Mouse (Mus musculus): ENCODE results near the gene Ipmk.
"Not testable (repeated sequence)": the region's sequence is repeated elsewhere in the genome, so short reads cannot be mapped to it uniquely, and the experiment has no call there.

Gene Ipmk

DNA sequence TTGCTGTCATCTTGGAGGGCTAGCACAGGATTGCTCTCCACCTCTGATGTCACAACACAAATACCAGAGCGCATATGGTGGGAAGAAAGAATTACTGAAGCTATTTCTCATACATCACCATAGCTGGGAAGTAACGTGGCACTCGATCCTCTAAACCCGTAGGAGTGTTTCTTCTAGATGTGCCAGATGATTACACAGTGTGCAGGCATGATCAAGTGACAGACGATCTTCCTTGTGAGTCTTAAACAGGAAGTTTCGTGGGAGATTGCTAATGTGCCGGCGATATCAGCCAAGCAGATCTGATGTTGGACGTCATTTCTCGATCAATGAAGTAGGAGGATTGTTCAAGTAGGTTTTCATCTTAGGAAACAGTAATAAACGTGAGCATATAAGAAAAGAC is 26.1 kb downstream of the Ipmk start:
- DNase-seq (ENCODE audit: low spot score) = no peak

DNA sequence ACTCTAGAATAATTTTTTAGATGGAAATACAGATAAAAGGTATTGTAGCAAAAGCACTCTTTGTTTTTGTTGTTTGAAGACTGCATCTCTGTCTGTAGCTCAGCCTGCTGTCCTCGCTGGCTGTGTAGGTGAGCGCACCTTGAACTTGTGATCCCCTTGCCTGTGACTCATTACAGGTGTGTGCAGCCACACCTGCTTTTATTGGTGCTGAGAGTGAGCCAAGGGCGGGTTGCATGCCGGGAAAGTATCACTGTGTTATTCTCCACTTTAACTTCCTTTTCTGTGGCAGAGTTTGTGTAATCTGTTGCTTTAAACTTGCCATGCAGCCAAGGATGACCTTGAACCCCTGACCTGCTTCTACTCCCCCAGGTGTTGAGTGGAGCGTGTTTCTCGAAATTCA is 28.5 kb downstream of the Ipmk start:
- DNase-seq (ENCODE audit: low spot score) = peak; percentile 27

DNA sequence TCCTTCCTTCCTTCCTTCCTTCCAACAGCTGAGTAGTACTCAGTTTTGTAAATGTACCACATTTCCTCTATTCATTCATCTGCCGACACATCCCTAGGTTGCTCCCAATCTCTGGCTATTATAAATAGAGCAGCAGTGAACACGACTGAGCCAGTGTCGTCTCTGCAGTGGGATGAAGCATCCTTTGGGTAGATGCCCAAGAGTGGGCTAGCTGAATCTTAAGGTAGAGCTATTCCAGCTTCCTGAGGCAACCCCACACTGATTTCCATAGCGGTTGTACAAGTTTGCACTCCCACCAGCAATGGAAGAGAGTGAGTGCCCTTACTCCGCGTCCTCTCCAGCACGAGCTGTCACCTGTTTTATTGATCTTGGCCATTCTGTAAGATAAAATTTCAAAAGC is 32.8 kb downstream of the Ipmk start:
- no peak for DNase-seq (ENCODE audit: low spot score)

DNA sequence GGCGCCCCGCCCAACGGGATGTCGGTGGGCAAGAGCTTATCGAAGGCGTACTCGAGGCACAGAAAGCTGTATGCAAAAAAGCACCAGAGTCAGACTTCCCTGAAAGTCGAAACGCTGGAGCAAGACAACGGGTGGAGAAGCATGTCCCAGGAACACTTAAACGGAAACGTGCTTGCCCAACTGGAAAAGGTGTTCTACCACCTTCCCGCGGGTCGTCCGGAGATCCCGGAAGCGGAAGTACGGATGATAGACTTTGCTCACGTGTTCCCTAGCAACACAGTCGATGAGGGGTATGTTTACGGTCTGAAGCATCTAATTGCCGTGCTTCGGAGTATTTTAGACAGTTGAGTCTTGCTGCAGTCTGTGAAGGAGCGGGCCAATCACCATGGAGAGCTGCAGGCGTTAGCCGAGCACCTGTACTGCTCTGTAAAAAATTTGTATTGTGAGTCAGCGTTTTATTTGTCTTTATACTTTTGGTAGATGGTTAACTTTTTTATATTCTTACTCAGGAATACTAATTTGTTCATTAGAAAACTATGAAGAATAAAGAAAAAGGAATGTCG is 34.0 kb downstream of the Ipmk start:
- DNase-seq (ENCODE audit: low spot score) = no peak

DNA sequence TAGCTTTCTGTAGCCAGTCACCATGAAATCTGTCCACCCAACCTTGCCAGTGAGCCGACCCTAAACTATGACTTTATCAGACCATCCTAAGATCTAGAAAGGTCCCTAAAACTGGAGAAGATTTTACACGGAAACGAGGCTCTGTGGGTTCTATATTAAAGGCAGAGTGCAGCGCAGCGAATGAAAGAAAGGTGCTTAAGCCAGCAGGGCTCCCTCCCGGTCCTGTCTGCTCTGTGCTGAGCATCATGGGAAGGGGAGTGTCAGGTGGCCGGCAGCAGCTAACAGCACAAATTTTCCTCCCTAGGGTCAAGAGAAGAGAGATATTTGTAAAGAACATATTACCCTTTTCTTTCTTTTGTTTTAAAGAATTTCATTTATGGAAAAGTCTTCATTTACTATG is 34.5 kb downstream of the Ipmk start:
- DNase-seq (ENCODE audit: low spot score) = no peak

DNA sequence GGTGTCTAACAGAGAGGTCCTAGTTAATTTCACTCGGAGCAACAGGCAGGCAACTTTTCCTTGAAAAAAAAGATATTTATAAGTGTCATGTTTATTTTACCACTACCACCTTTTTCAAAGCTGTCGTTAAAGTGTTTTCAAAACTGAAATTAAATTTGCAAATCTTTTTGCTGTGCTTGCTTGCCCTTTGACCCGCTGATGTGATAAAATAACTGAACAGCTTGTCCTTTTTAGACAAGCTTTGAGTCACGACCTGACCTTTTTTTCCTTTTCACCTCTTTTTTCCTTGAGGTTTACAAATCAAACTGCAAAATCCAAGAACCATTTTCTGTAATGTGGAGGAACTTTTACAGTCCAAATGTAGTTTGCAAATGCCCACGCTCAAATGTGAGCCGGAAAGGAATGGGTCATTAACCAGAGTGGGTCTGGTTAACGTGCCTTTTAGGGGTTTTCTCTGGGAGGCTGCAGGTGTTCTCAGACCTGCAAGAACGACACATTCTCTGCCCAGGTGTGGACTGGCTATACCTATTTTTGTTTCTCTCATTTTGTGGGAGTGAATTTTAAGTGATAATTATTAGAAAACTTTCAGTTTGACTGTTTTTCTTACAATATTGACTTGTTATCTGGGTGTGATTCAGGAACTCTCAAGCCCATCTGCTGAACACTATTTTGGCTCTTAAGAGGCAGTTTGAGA is 35.4 kb downstream of the Ipmk start:
- no peak for DNase-seq (ENCODE audit: low spot score)

DNA sequence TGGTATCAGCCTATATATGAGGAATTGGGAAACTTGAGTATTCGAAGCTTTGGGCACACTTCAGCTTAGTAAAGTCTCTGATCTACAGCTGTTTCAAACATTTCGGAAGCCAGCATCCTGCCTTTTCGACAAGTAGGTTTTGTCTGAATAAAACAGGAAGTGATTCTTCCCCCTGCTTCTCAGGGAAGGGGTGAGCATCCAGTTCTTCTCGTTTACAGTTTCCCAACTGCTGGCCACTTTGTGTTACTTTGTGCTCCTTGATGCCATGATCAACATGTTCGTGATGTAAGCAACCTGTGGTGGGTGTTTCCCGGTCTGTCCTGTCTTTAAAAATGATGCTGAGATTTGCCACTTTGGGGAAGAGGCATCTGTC is 36.0 kb downstream of the Ipmk start:
- DNase-seq (ENCODE audit: low spot score) = not testable (repeated sequence)

DNA sequence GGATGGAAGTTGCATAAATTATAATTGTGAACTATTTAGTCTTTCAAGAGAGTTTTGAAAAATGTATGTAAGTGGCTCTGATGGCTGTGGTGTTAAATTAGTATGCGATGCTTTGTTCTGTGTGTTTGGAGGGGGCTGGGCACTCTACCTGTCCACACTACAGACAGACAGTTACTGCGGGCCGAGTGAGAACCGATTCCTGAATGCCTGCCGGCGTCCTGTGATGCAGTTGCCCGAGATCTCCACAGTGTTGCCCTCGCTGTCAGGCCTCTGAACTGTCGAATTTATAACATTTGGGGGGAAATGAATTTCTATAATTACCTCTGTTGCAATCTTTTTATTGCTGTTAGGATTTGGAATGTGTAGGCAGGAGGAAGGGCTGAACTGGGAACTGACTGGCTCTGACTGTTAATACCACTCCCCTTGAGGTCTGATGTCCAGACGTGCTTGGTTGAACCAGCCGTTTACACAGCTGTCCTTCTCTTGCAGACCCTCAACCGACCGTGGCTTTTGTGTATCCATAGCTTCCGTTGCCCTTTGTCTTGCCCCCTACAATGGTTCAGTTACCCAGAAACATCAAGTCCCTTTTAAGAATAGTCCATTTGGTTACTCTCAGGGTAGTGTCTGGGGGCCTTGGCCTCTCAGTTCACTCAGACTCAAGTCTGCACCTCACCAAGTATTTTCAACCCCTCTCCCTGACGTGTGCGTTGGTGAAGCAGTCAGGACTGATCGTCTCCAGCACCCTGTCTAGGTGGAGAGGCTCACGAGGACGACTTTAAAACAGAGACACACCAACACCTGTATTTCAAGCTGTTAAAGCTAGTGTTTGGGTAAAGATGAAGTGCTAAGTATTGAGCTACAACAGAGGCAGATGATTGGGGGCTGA is 36.8 kb downstream of the Ipmk start:
- DNase-seq (ENCODE audit: low spot score) = no peak

DNA sequence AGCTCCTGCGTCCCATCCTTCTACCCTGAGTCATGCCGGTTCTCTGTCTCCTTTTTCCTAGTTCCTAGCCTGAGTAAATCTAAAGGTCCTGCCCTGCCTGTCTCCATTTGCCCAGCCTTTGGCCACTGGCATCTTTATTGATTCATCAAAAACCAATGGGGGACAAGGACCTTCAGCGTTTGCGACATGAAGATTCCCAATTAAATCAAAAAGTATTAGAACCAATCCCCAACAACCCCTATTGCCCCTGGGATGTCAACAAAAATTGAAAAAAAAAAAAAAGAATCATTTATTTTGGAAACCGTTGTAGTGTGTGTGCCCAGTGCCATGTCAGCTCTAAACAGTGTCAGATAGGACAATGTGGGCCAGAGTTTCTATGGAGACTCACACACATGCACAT is 41.7 kb downstream of the Ipmk start:
- DNase-seq (ENCODE audit: low spot score) = no peak

DNA sequence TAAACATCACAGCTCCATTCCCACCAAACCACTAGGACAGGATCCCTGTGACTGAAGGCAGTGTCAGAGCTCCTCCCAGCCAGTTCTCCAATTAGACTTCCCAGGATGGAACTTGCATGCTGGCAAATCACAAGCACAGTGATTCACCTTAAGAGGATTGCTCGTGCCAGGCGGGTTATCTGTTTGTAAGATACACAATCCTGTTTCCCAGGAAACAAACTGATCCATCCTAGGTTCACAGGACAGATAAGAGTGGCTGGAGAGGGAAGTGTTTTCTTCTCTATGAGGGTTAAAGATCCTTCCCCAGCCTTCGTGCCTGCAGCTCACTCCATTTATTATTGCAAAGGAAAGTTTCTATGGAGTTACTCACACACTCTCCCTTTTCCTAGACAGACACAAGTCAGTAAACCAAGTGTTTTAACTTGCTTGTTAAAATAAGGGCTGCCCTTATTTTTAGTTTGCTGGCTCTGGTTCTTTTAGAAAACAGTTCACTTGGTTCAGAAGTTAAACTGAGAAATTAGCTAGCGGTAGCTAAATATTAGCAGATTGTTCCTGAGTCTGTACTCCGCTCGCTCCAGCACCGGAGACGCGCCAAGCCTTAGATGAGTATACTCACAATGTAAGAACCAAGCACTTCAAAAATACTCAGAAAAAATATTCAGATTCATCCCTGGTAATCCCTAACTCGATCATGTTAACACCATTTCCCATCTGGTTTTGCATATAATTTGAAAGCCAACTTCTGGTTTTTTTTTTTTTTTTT is 51.0 kb downstream of the Ipmk start:
- DNase-seq (ENCODE audit: low spot score) = peak; percentile 32

DNA sequence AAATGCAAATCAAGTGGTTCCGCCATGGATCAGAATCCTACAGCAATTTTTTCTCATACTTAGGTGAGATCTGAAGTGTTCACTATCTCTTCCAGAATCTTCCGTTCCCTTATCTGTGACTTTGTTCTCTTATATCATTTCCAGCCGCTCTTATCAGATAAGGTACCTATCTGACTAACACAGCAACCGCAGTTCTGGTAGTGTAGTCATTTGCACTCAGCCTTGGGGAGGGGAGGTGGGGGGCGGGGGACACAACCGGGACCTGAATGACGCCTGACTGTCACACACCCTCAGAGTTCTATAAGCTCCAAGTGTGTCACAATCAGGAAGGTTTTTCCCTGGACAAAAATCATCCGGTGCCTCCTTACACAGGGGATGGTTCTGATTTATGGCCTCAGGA is 51.8 kb downstream of the Ipmk start:
- peak; percentile 63 for DNase-seq (ENCODE audit: low spot score)

DNA sequence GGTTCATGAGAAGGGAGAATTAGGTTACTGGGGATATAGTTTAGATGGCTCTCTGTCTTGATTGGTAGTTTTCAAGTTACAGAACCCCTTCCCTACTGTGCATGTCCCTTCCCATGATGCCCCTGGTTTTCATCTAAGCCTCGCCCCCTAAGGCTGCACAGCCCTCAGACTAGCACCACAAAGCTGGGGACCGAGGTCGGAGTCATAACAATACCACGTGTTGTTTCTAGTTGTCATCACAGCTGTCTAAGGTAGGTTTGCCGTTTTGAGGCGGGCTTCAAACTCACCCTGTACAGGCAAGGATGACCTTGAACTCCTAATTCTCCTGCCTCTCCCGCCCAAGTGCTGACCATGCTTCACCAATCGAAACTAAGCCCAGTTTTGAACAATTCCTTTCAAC is 52.4 kb downstream of the Ipmk start:
- peak; percentile 34 for DNase-seq (ENCODE audit: low spot score)

DNA sequence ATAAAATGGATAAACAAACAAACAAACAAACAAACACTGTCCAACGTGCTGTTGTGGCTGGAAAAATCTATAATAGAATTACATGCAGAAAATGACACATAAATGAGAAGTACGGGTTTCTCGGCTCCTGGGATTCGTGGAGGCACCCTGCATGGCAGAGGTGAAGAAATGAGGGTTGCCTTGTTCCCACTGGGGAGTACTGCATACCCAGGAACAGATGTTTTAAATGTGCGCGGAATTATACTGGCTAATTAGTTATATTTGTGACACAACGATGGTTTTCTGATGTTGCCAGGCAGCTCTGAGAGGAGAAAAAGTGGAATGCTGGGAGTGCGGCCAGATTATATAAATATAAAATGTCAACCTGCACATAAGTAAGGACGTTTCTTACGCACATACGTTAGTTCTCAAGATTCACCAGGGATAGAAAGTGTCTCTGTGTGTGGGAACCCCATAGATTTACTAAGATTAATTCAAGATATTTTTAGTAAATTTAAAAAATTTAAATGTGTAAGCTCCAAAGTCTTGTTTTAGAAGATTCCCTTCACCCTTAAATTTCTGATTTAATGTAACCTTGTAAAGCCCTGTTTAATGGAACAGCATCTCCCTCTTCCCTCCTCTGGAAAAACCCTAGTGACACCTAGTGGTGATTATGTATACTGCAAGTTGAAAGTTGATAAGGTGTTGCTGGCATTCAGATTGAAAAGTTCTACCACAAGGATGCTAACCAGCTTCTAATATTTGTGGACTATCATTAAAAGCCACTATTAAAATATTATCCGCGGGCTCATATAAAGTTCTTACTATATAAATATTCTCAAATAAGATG is 53.5 kb downstream of the Ipmk start:
- DNase-seq (ENCODE audit: low spot score) = no peak

DNA sequence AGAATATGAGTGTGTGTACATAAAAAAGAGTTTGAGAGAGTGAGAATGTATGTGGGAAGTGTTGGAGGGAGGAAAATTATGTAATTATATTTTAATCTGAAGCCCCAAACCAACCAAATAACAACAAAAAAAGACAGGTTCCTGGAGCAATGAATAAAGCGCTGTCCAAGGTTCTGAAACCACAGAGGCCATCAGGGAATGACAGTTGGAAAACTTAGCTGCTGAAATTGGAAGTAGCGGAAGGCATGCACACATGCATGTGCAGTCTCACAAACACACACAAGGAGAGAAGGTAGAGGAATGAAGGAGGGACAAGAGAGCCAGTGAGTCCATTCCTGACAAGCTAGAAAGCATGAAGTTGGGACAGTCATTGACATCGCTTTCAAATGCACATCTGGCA is 56.1 kb downstream of the Ipmk start:
- DNase-seq (ENCODE audit: low spot score) = no peak

DNA sequence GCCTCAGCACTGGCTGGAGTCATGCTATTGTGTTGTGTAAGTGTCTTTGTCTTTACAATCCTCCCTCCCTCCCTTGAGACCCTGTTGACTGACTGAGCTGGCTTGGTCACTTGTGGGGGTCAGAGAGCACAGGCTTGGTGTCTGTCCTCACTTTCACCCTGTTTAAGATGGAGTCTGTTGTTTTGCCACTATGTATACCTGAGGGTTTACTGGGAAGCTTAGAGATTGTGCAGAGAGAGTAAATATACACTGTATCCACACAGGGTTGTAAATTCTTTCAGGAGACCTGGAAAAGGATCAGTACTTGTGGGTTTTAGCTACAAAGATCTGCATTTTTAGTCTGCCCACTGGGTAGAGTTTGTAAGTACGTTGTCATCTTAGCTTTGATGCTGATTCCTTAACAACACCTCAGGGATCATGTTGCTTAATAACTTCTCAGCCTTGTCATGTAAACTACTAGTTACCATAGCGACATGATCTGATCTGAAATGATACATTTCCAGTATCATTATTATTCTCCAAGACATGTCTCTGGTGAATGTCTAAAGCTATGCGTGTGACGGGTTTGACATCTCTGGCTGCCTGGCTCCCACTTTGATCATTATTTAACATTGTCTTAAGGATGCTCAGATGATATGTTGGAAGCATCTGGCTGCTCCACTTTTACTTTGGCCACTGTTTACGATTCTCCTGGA is 58.1 kb downstream of the Ipmk start:
- DNase-seq (ENCODE audit: low spot score) = no peak

DNA sequence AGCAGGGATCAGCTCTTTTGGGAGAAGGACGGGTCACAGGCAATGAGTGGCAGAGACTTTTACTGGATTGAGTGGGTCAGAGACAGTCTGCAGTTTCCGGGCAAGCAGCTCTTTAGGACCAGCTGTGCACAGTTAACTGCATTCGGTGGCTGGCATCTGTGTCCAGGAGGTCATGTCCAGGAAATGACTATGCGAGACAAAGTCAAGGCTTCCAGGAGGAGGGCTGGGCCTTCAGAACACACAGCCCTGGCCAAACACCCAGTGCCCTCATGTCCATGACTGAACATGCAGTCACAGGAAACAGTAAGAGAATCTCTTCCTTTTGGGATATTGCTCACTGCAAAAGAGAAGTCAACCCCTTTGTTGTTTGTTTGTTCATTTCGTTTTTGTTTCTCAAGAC is 62.4 kb downstream of the Ipmk start:
- no peak for DNase-seq (ENCODE audit: low spot score)

DNA sequence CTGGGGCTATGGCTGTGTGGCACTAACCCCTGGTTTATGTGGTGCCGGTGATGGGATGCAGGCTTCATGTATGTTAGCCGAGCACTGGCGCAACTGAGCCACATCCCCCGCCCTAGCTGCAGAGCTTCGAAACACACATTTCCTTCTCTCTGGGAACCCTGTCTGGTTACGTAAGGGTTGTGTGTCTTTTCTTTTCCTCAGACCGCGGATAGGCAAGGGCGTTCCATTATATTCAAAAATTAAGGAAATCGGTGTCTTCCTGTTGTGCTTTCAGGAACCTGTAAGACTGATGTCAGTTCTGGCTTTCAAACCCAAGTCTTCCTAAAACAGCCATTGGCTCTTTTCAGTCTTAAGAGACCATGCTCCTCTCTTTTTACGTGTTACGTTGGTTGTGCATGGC is 65.8 kb downstream of the Ipmk start:
- no peak for DNase-seq (ENCODE audit: low spot score)

DNA sequence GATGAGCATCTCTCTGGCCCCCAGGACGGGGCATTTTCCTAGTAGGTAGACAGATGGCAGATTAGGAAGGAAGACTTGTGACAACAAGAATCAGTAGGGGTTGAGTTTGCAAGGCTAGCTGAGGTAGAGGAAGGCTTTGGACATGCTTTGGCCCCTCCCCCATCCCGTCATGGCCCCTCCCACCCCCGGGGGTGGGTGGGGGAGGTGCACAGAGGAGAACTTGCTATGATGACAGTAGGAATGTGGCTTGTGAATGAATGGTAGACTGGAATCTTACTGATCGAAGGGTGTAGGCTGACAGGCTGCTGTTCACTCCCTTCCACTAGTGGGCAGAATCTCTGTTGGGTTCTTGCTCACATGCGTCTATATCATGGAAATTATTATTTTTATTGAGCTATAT is 74.0 kb downstream of the Ipmk start:
- DNase-seq (ENCODE audit: low spot score) = no peak

DNA sequence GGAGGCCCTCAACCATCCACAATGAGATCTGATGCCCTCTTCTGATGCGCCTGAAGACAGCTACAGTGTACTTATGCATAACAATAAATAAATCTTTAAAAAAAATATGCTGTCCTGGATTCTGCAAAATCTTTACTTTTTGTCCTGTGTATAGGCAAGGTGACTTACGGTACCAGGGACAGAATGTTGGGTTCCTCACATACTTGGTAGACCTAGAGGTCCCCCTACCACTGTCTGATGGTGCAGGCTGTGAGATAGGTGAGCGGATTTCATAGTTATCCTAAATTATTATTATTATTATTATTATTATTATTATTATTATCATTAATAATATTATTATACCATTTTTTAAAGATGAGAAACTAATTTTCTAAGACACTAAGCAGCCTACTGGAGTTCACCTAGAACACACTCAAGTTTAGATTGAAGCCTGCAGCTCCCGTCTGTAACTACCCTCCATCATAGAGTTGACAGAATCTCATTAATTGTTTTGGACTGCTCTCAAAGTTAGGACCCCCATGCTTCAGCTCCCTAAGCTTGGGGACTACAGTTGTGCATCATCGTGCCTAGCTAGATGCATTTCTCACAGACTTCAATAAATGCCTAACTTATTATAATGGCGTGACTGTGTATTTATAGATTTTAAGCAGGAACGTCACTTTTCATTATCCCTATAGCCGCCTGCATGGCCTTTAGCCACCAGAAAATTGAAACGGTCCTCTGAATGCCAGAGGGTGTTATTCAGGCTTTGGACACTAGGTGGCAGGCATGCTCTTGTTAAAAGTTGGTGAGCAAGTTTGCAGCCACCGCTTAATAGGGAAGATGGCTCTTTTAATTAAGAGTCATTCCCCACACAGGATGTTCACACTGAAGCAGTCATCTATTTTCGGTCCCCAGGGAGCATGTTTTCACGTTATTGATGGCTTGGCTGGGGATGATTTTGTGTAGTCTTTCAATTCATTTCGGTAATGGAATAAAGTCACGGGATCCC is 74.8 kb downstream of the Ipmk start:
- DNase-seq (ENCODE audit: low spot score) = peak; percentile 36

DNA sequence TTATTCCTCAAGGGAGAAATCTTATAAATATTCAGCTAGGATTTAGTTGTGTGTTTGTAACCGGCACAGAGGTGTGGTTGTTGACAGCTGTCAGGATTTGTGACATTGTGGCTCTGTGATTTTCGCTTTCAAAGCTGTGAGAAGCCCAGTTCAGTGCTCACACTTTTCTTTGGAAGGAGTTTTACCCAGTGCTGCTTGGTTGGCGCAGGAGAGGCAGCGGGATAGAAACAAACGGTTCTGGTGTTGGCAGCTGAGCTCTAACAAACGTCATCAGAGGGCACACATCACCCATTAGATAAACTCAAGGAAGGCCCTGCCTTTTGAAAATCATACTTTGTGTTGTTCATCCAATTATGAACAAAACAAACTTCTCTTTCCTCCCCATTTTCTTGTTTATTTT is 79.2 kb downstream of the Ipmk start:
- no peak for DNase-seq (ENCODE audit: low spot score)
